Mouse (Mus musculus) adrenal gland, postnatal 4 days (tissue): ENCODE data around the gene Isyna1. TPM values are rescaled to one million over a fixed set of nuclear protein-coding genes. Genes with fewer than 3 reads are reported as not detected.
"Not testable (repeated sequence)": the region's sequence is repeated elsewhere in the genome, so short reads cannot be mapped to it uniquely, and the experiment has no call there.

Source experiments
- DNase-seq, 2 experiments: peaks; one replicate each; pipeline ENCODE4 v3.0.0; 2021 to 2022; ENCODE audit warnings: low spot score in 2 of 2, mixed read lengths in 2 of 2
- total RNA-seq, 2 experiments: library from RNA; stranded (reverse); gene quantifications; 2 replicates each; pipeline ENCODE4 v1.2.3; 2021

Isyna1 gene
- total RNA-seq, 2 experiments from 2014 or later, result 82.6 to 88.9 TPM

DNA sequence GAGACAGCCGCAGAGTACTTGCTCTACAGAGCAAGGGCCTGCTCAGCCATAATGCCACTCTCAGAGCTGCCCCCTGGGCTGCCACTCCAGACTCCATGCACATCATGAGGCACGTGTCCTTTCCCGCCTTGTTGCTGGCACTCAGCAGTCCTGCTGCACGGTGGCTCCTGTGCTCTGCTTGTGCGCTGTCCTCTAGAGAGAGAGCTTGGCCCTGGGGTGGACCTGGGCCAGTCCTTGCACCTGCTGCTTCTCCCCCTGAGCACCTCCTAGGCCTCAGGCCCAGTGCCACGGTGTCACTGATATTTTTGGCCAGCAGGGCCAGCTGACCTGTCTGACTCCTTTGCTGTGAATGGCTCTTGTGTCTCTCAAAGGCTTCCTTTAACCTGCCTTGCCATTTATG lies 23.2 kb upstream of the Isyna1 start:
- DNase-seq, result no peak

DNA sequence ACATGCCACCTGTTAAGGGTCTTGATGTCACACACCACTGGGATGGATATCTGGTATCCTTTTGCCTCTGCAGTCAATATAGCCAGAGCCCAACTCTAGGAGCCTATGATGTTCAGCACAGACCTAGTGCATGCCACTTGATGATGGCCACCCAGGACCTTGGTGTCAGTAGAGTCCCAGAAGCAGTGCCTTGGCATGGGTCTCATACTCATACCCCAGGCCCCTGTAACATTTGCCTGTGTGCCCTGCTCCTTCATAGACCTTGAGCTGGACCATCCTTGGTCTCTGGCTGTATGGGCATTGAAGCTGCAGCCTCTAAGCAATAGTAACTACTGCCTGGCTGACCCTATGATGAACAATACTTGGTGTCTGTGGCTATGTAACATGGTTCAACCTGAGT lies 19.9 kb upstream of the Isyna1 start:
- no peak for DNase-seq

DNA sequence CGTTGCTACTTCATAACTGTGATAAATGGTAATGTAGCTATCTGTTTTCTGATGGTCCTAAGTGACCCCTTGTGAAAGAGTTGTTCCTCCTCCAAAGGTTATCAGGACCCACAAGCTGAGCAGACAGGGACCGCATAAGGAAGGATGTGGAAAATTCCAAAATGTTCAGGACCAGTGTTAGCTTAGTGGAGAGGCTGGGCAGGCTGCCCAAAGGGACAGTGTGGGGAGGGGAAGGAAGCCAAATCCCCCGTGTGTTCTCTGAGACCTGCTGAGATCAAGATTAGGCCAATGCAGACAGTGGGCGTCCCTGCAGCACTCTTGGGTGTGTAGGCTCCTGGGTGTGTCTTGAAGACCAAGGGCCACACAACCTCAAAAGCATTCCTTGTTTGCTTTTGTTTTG lies 19.3 kb upstream of the Isyna1 start:
- DNase-seq, result no peak

DNA sequence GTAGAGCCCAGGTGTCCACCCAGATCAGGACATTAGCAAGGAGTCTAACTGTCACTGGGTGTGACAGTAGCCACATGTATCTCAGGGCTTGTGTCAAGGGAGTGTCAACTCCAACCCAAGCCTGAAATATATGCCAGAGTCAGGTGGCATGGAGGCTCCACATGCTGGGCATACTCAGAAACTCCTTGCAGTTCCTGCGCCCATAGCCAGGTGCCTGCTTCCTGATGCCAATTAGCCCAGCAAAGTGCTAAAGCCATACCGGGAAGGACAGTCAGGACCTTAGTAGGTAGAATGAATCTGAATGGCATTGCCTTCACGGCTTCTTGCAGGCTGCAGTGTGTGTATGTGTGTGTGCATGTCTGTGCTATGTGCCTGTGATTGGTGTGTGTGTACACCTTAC lies 17.0 kb upstream of the Isyna1 start:
- no peak for DNase-seq

DNA sequence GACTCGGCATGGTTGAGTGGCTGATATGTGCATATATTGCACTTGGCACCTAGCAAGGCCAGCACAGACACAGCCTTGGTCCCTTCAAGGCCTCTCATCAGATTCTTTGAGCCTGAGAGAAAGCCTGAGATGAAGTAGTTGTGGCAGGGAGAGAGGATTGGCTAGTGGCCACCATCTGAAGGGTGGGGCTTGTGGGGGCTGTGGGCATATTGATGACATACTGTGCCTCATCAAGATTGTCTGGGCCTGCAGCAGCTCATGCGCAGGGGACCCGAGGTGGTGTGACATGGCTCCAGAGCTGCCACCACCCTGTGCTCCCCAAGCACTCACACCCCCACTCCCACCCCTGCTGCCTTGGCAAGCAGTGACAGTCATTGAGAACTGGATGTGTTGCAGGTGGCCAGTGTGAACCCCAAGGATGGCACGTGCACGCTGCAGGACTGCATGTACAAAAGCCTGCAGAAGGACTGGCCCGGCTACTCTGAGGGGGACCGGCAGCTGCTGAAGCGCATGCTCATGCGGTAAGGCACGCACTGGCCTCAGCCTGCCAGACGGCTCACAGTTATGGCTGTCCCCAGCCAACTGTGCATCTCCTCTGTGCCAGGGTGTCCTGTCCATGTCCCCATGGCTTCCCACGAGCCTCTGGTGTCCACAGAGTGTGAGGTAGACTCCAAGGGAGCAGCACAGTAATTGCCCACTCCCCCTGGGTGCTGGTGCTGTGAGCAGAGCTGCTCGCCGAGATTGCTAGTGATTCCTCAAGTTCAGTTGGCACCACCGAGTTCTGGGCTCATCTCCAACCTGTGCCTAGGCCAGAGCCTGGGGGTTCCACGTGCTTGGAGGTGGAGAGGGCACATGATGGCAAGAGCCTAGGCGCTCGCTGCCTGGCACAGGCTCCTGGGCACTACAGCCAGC lies 10.4 kb upstream of the Isyna1 start:
- no peak for DNase-seq

- DNase-seq, result no peak
Observed at GRCm38 (mm10) chr8:70584606-70585257, 9.4 kb upstream of the Isyna1 start.

- DNase-seq, result peak in 1 of 2 experiments; percentile 51
Observed at GRCm38 (mm10) chr8:70585258-70585652, 8.9 kb upstream of the Isyna1 start.

GRCm38 (mm10) chr8:70587955-70588354 lies 6.2 kb upstream of the Isyna1 start:
- not testable (repeated sequence) for DNase-seq

DNA sequence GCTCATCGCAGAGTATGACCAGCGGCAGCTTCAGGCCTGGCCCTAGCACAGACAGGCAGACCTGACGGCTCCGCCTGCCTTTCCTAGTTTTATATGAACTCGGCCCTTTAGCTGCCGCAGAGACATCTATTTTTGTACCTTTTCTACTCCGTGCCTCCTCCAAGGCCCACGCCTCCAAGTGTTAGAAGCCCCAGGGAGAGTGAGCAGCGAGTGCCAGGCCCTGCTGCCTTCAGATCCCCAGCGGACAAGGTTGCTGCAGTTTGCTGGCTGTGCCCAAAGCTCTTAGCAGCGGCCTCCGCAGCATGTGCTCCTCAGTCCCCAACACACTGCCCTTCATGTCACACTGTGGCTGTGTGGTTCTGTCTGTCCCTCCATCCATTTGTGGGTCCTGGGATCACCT lies 2.6 kb upstream of the Isyna1 start:
- no peak for DNase-seq

- DNase-seq, result no peak
Observed at GRCm38 (mm10) chr8:70593173-70593572, 1.0 kb upstream of the Isyna1 start.

- DNase-seq, result no peak
Observed at GRCm38 (mm10) chr8:70594621-70595564, 720 bp downstream of the Isyna1 start.

DNA sequence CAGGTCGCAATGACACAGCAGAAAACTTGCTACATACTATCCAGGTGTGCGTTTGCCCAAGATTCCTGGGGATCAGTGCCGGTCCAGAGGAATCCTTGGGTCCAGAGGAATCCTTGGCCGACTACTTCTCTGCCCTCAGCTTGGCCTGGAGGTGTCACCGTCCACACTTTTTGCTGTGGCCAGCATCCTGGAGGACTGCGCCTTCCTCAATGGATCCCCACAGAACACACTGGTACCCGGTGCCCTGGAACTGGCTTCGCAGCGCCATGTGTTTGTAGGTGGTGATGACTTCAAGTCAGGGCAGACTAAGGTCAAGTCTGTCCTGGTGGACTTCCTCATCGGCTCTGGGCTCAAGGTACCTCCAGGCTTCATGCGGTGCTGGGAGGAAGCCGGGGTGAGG lies 1.6 kb downstream of the Isyna1 start:
- no peak for DNase-seq

DNA sequence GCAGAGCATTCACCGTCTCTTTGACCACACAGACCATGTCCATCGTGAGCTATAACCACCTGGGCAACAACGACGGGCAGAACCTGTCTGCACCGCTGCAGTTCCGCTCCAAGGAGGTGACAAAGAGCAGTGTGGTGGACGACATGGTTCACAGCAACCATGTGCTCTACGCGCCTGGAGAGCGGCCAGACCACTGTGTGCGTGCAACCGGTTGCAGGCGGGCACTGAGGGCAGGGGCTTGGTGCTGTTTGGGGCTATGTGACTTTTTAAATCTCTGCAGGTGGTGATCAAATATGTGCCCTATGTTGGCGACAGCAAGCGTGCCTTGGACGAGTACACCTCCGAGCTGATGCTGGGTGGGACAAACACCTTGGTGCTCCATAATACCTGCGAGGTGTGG lies 2.0 kb downstream of the Isyna1 start:
- no peak for DNase-seq

- DNase-seq, result no peak
Observed at GRCm38 (mm10) chr8:70596775-70597416, 2.7 kb downstream of the Isyna1 start.

- DNase-seq, result no peak
Observed at GRCm38 (mm10) chr8:70597417-70598272, 3.5 kb downstream of the Isyna1 start.

GRCm38 (mm10) chr8:70598283-70598682 lies 4.1 kb downstream of the Isyna1 start:
- DNase-seq, result peak; percentile 68 to 69

DNA sequence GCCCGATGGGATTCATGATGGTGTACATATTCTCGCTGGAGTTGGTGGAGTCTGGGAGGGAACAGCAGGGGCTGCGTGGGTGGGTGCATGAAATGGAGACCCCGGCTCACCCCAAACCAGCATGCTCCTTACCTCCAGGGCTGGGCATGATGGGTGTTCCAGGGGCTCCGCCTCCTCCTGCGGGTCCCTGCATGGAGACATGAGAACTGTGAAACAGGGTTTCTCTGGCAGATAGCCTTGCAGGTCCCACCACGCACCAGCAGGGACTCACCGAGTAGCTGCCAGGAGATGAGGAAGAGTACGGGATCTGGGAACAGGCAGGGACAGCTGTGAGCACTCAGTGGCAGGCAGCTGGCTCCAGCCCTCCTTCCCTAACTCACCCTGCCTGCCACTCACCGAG lies 4.5 kb downstream of the Isyna1 start:
- no peak for DNase-seq

DNA sequence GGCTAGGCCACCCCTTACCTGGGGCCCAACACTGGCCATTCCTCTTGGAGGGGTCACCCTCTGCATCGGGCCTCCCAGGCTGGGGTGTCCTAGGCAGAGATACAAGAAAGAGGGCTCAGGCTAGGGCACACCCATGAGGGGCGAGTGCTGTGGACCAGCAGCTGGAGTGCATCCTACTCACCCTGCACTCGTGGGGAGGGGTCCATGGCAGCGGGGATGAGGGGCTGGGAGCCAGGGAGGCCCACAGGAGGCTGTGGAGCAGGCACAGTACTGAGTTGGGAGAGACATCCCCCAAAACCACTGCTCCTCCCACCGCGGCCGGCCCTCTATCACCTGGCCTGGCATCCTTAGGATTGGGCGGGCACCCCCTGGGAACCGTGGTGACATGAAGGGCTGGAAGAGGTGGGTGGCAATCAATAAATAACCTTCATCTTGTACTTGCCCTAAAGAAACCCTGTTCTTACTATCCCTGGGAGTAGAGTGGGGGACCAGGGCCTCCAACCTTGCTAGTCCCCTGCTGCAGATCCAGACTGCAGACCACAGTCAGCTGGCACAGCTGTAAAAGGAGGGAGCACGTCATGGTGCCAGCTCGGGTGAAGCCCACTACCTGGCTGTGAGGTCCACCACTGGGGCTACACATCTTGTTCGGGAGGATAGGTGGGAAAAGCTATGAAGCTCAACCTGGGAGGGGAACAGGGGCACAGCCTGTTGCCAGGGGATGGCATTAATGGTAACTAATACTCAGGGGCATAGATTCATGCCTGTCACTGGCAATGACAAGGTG lies 5.5 kb downstream of the Isyna1 start:
- no peak for DNase-seq
